Mouse (Mus musculus) spleen, adult 2 months (tissue): Measurements from ENCODE around the gene Taf6. TPM values are rescaled to one million over a fixed set of nuclear protein-coding genes. Genes with fewer than 3 reads are reported as not detected.
A peak's percentile ranks its signal among the peaks of the same experiment; 100 is the strongest.

ENCODE experiments used
- DNase-seq, 2 experiments: peaks; one replicate each; pipeline versions ENCODE4 v3.0.0 to v3.0.0-alpha.2; 2012 to 2021; ENCODE audit warnings: low spot score in 2 of 2, low read depth in 1 of 2
- H3K27ac ChIP-seq: fragments of 200-500 bp; 2 replicates; pipeline ENCODE4 v1.5.1; 2012; ENCODE audit warnings: low read length, inconsistent platforms; ENCODE audit not compliant: insufficient read depth
- H3K27me3 ChIP-seq: fragments of 200-500 bp; 2 replicates; pipeline ENCODE4 v1.6.1; 2012; ENCODE audit warnings: mild to moderate bottlenecking, moderate library complexity, low read length, inconsistent platforms; ENCODE audit not compliant: control insufficient read depth, insufficient read depth
- H3K36me3 ChIP-seq: fragments of 200-500 bp; 2 replicates; pipeline ENCODE4 v1.6.1; 2012; ENCODE audit warnings: mild to moderate bottlenecking, low read length, inconsistent platforms; ENCODE audit not compliant: control insufficient read depth, insufficient read depth
- H3K4me1 ChIP-seq: fragments of 200-500 bp; 2 replicates; pipeline ENCODE4 v1.6.1; 2011; ENCODE audit warnings: inconsistent platforms; ENCODE audit not compliant: control insufficient read depth, insufficient read depth, insufficient read length
- H3K4me3 ChIP-seq: fragments of 200-500 bp; 2 replicates; pipeline ENCODE4 v1.5.1; 2011; ENCODE audit warnings: mild to moderate bottlenecking, inconsistent platforms; ENCODE audit not compliant: insufficient read depth, insufficient read length; ENCODE audit errors: extremely low read depth
- CTCF ChIP-seq: fragments of 200-500 bp; IDR thresholded peaks from 2 replicates; pipeline ENCODE4 v1.5.1; 2011; ENCODE audit warnings: mild to moderate bottlenecking, inconsistent platforms; ENCODE audit not compliant: insufficient read depth, insufficient read length, insufficient replicate concordance; ENCODE audit errors: extremely low read depth
- POLR2A ChIP-seq: fragments of 200-500 bp; IDR thresholded peaks from 2 replicates; pipeline ENCODE4 v1.6.1; 2011; ENCODE audit warnings: low read depth, low read length, inconsistent platforms
- WGBS: fragments of 180-500 bp; shearing (Covaris S2); methylation state at CpG from one replicate; pipeline ENCODE4 v1.1.7; 2018; 5-methylcytosine and 5-hydroxymethylcytosine counted together
- polyA plus RNA-seq: library from polyadenylated mRNA; depleted of rRNA; stranded (reverse); fragments of >200 nt; gene quantifications from 2 replicates; pipeline ENCODE4 v1.2.3, GENCODE M21; 2012

Gene Taf6
- polyA plus RNA-seq, 1 experiment: 38.6 TPM

DNA sequence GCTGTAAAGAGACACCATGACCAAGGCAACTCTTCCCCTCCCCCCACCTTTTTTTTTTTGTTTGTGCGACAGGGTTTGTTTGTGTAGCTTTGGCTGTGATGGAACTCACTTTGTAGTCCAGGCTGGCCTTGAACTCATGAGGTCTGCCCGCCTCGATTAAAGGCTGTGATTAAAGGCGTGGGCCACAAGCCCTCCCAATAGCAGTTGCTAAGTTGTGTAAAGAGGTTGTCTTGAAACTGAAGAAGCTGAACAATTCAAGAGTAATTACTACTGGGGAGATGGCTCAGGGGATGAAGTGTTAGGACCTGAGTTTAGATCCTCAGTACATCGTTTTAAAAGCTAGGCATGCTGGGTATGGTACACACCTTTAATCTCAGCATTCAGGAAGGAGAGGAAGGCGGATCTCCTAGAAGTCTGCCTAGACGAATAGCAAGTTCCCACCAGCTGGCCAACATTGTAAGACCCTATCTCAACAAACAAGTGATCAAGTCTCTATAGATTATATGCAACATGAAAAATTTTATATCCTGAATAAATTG is 27.0 kb downstream of the Taf6 start:
- no peak for TF ChIP-seq CTCF
- no peak for TF ChIP-seq POLR2A
- 69% methylated on average over 7 of the region's 7 CpGs for WGBS
- Histone ChIP-seq H3K4me1 (peaks cover 3% of the 10 kb centered on the region; the same call in 1 of the 2 replicates), H3K4me3 (no peak overlapping the region), H3K27ac (no peak overlapping the region), H3K36me3 (peaks cover 11% of the 10 kb centered on the region), H3K27me3 (no peaks in the 10 kb centered on the region)
- no peak for DNase-seq

DNA sequence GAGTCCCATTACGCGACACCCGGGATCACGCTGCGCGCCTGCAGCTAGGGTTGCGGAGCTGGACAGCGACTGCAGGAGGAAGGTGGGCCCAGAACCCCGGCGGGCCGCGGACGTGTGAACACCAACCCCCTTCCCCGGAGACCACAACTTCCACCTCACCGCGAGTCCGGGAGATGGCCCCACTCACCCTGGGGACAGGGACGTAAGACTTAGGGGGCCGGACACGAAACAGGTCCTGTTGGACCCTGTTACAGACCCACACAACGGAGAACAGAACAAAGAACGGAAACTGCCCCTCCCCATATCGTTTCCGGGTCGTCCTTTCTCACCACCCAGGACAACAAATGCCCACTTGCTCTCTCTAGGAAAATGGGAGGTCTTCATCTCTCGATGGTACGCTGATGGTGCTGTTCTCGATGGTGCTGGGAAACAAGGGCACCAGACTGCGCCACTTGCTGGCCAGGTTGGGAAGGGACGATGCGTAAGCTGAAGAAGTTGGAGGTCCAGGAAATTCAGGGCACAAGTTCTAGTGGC is 31.7 kb downstream of the Taf6 start, which contains the start of gene Zfp113:
TSS of gene Zfp113 (minus strand) at position 302 of the 534 bp plus-strand sequence.
- Histone ChIP-seq H3K27ac (peak within 1 kb of the TSS; percentile 68), H3K27me3 (no peaks in the 10 kb centered on the region), H3K4me3 (peak within 1 kb of the TSS; percentile 77), H3K4me1 (0 out of 2 replicates have a peak, but pooled peaks cover 2% of the 10 kb centered on the region), H3K36me3 (peaks cover 10% of the 10 kb centered on the region)
- TF ChIP-seq POLR2A (peak; percentile 51), CTCF (peak; percentile 79; the same call in 1 of the 2 replicates)
- peak; percentile 88 to 89 for DNase-seq
- 0% methylated on average over 31 of the region's 31 CpGs for WGBS

DNA sequence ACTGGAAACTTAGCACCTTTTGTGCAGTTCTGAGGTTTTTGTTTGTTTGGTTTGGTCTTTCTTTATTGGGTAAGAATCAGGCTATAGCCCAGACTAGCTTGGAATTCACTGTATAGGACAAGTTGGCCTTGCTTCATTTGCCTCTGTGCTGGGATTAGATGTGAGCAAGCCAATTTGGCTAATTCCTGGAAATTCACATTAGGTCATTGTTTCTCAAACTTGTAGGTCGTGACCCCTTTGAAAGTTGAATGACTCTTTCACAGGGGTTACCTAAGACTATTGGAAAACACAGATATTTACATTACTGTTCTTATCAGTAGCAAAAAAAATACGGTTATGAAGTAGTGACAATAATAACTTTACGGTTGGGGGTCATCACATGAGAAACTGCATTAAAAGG is 32.9 kb downstream of the Taf6 start:
- Histone ChIP-seq H3K36me3 (peaks cover 13% of the 10 kb centered on the region), H3K4me1 (0 out of 2 replicates have a peak, but pooled peaks cover 2% of the 10 kb centered on the region), H3K27me3 (no peaks in the 10 kb centered on the region), H3K4me3 (no peak overlapping the region), H3K27ac (no peak overlapping the region)
- no peak for DNase-seq
- TF ChIP-seq POLR2A: no peak
- TF ChIP-seq CTCF: no peak
- 81% methylated on average over 3 of the region's 3 CpGs for WGBS

DNA sequence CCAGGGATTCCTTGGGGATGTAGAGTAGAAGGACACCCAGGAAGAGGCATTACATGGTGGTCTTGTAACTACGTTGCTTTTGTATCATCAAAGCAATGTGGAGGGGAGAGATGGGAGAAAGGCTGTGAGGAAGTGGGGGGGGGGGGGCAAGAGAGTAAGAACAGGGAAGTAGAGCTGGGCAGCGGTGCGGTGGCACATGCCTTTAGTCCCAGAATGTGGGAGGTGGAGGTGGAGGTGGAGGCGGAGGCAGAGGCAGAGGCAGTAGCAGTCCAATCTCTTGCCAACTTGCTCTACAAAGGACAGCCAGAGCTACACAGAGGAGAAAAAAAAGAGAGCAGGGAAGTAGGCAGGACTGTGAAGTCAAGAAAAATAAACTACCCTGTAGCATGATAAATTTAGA is 48.7 kb downstream of the Taf6 start:
- Histone ChIP-seq H3K27me3 (no peaks in the 10 kb centered on the region), H3K36me3 (peaks cover 2% of the 10 kb centered on the region; the same call in 1 of the 2 replicates), H3K27ac (no peak overlapping the region), H3K4me3 (no peak overlapping the region), H3K4me1 (no peaks in the 10 kb centered on the region)
- no peak for DNase-seq
- WGBS: 8% methylated on average over 4 of the region's 4 CpGs
- TF ChIP-seq POLR2A (no peak), CTCF (no peak)

DNA sequence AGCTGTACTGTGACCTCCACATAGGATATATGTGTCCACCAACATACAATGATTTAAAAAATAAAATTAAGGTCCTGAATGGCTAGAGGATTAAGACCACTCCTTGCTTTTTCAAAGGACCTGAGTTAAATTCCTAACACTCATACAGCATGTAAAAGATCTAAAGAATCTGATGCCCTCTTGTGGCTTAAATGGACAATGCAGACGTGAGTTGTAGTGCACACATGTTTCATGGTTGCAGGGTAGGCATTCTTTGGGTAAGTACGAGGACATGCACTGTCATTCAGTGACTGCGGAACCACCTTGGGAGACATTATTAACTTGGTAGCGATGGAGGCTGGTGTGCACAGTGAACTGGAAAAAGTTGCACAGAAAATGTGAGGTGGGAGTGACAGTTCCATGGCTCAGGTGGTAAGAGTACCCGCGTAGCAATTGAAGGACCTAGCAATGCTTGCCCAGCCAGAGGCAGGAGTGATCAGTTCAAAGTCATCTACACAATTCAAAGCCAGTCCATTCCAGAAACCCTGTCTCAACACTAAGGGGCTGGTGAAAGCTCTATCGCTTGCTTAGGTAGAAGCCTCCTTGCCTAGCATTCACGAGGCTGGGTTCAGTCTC is 49.2 kb downstream of the Taf6 start:
- 42% methylated on average over 8 of the region's 8 CpGs for WGBS
- Histone ChIP-seq H3K36me3 (peaks cover 5% of the 10 kb centered on the region), H3K4me3 (no peak overlapping the region), H3K27me3 (no peaks in the 10 kb centered on the region), H3K27ac (no peak overlapping the region), H3K4me1 (no peaks in the 10 kb centered on the region)
- TF ChIP-seq POLR2A: no peak
- TF ChIP-seq CTCF: peak; percentile 13; the same call in 1 of the 2 replicates
- no peak for DNase-seq

DNA sequence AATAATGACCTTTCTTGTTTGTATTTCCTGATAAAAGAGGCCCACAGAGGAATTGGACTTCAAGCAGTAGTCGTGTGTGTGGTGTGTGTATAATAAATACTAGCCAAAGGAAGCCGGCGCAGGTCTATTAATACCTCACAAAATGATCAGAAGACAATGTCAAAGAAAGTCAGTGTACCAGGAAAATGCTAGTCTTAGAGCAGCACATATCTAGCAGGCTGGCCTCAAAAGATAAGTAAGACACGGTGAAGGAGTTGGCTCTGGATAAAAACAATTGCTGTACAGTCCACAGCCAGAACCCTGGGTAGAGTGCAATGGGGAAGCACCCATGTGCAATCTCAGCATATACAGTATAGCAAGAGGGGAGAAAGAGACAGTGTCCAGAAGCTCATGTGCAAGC is 50.0 kb downstream of the Taf6 start:
- no peak overlapping the region for H3K4me3 ChIP-seq
- no peaks in the 10 kb centered on the region for H3K4me1 ChIP-seq
- TF ChIP-seq POLR2A (no peak), CTCF (no peak)
- 77% methylated on average over 4 of the region's 4 CpGs for WGBS
- no peak for DNase-seq
- H3K36me3 ChIP-seq: peaks cover 10% of the 10 kb centered on the region
- no peak overlapping the region for H3K27ac ChIP-seq
- no peaks in the 10 kb centered on the region for H3K27me3 ChIP-seq
